Mouse (Mus musculus) common myeloid progenitor, adult 5-6 weeks (primary cell): Measurements from ENCODE around the gene C5ar1. TPM values are rescaled to one million over a fixed set of nuclear protein-coding genes. Genes with fewer than 3 reads are reported as not detected.

Experiments
- ATAC-seq: replicated peaks from 2 replicates; pipeline ENCODE4 v1.8.0; 2016; ENCODE audit warnings: low read depth, mild to moderate bottlenecking, moderate TSS enrichment, inconsistent platforms; ENCODE audit not compliant: poor library complexity, severe bottlenecking
- total RNA-seq: library from RNA; stranded (forward); fragments of 200-1000, 187-1606 nt; gene quantifications from 2 replicates; pipeline ENCODE4 v1.2.3, GENCODE M21; 2017

The C5ar1 gene
- total RNA-seq, 1 experiment from 2014 or later, result 0.55 TPM

DNA sequence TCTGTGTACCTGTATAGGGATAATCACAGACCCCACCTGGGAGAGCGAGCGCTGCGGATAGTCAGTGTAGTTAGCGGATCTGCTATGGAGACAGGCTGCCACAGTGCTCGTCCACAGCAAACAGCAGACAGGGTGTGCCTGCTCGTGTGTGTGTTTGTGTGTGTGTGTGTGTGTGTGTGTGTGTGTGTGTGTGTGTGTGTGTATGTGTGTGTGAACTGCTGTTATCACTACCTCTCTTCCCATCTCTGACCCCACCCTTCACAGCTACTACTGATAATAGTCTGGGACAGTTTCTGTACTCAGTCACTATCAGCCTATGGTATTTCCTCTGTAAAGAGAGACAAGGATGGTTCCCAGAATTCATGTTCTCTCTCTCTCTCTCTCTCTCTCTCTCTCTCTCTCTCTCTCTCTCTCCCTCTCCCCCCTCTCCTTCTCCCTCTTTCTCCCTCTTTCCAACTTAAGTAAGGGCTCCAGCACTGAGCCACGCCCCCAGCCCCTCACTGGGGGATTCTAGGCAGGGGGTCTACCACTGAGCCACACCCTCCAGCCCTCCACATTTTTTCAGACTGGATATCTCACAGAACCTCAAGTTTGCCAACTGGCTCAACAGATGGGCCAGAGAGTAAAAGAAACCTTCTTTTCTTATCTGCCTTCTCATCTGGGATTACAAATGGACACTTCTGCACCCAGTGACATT, 18.9 kb downstream of the C5ar1 start:
- ATAC-seq, result peak; percentile 29; the same call in 1 of the 2 replicates

DNA sequence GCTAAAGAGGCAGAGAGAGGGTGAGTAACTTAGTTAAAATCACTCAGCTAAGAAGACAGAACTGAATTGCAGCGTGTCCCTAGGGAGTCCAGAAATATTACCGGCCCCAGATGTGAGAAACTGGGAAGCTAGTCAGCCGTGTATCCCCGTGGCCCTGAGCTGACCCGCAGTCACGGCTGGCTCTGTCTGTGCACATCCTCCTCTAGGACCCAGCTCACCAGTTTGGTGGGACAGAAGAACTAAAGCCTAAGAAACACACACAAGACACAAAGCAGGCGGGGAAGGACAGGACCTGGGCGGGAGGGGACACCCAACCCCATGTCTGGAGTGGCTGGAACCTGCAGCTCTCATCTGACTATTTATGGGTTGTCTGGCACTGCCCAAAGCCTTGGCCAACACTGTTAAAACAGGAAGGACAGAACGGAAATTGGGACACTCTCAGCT, 19.8 kb downstream of the C5ar1 start:
- peak; percentile 23; the same call in 1 of the 2 replicates for ATAC-seq

DNA sequence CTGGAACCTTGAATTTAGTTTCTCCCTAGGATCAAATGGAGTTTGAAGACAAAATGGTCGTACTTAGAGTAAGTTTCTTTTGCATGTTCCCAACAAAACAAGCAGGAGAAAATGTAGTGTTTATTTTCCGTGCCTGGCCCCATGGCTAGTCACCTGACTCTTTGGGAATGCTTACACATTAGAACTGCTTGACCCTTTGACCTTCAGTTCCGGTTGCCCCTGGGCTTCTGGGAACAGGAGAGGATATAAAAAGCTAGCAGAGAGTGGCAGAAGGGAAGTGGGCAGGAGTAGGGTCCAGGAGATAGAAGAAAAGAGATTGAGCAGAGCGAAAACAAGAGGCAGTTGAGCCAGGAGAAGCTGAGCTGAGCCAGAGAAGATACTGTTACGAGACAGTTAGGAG, 29.5 kb downstream of the C5ar1 start:
- ATAC-seq, result no peak

DNA sequence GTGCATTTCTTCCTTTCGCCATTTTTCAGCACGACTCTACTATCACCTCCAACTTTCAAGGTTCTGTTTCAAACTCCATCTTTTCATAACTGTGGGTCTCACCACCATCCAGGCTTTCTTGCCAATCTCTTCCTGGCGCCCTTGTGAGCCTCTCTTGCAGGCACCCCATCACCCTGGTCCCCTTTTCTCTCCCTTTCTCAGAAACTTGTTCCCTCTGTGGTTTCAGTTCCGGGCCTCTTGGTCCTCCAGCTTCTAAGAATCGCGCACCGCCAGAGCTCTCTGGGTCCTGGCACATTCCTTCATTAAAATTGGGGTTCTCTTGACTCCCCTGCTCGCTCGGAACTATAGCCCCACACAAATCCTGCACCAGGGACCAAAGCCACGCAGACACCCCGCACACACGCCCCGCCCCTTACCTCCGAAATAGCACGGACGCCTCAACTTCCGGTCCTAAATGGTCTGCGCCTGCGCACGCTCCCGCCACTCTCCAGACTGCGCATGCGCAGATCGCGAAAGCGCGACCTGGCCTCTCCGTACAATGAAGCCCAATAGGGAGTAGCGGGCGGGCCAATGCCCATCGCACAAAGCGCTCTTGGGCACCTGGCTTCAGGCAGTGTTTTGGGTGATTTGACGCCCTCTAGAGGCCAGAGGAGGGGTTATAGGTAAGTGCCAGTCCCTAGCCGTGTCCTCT, 37.6 kb downstream of the C5ar1 start, which contains the start of gene Dhx34:
Dhx34 (minus strand) TSS at position 456 of the 691 bp plus-strand sequence.
- peak; percentile 96 for ATAC-seq

DNA sequence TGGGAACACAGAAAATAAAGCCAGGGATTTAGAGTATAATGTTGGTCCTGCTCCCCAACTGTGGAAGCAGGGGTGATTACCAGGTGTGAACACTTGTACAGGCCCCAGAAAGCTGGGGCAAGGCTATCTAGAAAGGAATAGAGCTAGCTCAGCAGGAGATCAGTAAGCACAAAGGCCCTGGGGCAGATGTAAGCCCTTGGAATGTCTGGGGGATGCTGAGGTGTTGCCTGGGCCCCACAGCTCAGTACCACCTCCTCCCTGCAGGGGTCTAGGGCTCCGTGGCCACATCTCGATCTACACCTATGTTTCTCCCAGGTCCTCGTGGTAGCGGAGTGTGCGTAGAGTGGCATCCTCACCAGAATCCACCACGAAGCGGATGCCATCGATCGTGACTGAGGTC, 45.4 kb downstream of the C5ar1 start:
- no peak for ATAC-seq

- no peak for ATAC-seq
Observed at GRCm38 (mm10) chr7:16213196-16213595, 46.1 kb downstream of the C5ar1 start.

DNA sequence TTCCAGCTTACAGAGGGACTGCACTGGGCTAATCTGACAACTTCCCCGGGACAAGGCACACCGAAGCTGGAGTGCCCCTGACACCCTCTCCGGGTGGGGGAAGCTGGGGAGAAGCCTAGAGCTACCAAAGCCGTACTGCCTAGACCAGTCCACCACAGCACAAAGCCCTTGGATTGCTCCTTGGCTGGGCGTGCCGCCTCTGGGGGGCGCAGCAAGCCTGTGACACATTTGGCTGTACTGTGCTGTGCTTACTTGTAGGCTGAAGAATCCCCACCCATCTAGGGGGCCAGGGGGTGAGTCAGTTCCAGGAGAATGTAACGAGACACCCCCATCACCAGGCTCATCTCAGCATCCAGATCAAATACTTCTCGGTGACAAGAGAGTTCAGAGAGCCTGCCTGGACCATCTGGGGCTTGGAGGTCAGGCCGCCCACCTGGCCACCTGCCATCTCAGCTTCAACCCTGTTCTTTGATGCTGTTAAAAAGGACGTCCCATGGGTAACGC, 48.4 kb downstream of the C5ar1 start:
- ATAC-seq, result peak; percentile 51; the same call in 1 of the 2 replicates

DNA sequence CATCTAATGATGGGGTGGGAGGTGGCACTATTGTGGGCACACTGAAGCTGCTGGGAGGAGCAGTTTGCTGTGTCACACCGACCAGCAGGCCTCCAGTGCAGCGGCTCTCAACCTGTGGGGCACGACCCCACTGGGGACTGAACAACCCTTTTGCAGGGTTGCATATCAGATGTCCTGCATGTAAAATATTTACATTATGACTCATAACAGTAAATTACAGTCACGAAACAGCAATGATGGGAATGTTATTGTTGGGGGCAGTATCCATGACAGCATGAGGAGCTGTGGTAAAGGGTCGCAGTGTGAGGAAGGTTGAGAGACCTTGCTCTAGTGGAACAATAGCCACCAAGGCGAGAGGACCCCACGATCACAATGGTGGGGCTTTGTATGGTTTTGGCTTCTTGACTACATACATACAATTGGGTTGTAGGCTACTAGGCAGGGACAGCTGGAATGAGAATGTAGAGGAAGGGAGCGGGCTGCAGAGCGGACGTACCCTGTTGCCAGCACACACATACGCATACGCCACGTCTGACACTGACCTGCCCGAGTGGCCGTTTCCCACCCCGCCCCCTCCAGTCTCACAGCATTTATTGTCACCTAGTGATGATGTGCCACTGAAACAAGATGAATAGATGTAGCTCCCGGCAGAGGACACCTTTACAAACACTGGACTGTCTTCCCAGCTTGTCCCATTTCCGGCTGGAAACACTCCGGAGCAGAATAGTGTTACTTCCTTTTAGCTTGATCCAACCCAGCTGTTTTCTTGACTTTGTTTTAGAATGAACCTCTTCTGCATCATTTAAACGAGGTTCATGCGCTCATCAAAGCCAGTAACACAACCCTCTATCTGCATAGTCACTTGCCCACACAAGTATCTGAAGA, 50.3 kb downstream of the C5ar1 start:
- ATAC-seq, result no peak

DNA sequence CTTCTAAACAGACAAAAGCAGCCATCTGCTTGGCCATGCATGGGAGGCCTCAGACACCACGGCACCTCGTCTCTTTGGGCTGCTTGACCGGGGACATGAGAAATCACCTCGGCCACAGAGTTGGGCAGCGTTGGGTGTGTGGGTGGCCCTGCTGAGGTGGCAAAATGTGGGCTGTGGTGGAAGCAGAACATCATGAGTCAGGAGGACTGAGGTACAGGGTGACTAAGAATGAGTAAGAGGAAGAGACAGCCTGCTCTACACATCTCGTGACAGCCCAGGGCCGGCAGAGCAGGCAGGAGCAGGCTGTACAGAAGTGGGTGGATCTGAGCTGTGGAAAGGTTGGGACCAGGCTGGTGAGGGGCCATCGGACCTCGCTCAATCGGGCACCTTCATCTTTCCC, 51.8 kb downstream of the C5ar1 start:
- ATAC-seq, result peak; percentile 45; the same call in 1 of the 2 replicates

GRCm38 (mm10) chr7:16207076-16207475, 52.3 kb downstream of the C5ar1 start:
- no peak for ATAC-seq

DNA sequence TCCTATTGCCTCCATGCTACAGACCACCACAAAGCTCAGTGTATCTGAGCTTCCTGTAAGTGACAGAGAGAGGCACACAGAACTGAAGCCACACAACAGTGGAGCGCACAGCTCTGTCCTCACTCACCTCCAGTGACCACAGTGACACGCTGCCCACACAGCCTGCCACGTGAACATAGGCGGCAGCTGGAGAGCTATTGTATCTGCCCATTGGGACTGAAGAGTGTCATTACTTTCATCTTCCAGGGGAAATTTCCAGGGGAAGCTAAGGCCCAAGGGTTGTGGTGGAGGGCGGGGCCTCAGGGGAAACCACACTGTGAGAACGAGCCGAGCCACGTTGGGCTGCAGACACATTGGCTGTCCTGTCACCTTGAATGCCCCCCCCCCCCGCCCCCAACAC, 54.5 kb downstream of the C5ar1 start:
- 0 out of 2 replicates have a peak, but pooled peaks have one; percentile 12 for ATAC-seq

DNA sequence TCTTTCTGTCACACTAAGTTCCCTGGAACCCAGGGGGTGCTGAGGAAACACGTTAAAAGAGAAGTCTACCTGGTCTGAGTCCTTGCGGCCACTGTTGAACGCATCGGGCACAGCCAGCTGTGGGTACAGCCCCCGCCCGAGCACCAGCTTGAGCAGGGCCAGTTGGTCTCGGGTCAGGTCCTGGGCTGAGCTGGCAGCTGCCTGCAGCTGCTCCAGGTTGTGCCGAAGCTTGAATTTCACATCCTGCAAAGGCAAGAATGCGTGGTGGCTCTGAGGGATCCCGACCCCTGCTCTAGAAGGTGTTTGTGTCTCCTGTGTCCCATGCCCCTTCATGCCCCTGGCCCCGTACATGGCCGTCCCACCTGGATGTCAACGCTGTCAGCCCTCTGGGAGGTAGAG, 55.8 kb downstream of the C5ar1 start:
- ATAC-seq, result no peak

- ATAC-seq, result no peak
Observed at GRCm38 (mm10) chr7:16202756-16203504, 56.4 kb downstream of the C5ar1 start.

- ATAC-seq, result peak; percentile 48
Observed at GRCm38 (mm10) chr7:16201136-16201535, 58.2 kb downstream of the C5ar1 start.

DNA sequence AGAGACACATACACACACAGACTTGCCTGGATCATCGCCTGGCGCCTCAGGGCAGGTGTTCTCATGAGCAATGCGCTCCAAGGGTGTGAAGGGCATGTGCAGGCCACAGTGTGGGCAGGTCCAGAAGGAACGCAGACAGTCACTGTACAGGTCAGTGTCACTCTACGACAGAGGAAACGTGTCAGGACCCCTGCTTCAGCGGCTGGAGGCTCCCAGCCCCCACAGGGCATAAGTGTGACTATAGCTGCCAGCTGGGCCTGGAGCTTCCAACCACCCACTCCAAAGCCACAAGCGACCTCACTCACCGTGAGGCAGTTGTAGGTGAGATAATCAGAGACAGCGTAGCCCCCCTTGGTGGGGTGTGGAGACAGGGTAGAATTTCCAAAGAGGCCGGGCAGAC, 60.8 kb downstream of the C5ar1 start:
- no peak for ATAC-seq

DNA sequence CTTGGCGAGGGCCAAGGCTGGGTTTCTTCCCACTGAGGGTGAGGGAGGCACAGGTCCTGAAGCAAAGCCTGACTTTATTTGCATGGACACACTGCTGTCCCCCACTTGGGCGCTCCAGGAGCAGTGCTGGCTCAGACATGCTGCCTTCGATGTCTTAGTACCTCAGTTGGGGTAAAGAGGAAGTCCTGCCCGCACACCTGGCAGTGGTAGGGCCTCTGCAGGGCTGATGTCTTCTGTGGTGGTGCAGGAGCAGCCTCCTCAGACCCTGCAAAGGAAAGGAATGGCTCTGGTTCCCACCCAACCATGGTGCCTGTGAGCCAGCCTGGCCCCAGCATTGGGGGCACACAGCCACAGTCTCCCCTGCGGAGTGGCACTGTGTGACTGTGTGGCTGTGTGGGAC, 62.2 kb downstream of the C5ar1 start:
- no peak for ATAC-seq
